Mouse (Mus musculus) ES-CJ7 (cell line): Measurements from ENCODE around the gene Qsox2.

Experiments
- DNase-seq: peaks from one replicate; pipeline ENCODE4 v3.0.0; 2011; ENCODE audit warnings: low read depth, low spot score

The Qsox2 gene

GRCm38 (mm10) chr2:26166890-26167289 is 70.4 kb downstream of the Qsox2 start:
- no peak for DNase-seq
